Mouse (Mus musculus): ENCODE results near the gene Edrf1. TPM values are rescaled to one million over a fixed set of nuclear protein-coding genes. Genes with fewer than 3 reads are reported as not detected.

The Edrf1 gene
- polyA plus RNA-seq, 1 experiment from 2014 or later = 18.6 TPM

DNA sequence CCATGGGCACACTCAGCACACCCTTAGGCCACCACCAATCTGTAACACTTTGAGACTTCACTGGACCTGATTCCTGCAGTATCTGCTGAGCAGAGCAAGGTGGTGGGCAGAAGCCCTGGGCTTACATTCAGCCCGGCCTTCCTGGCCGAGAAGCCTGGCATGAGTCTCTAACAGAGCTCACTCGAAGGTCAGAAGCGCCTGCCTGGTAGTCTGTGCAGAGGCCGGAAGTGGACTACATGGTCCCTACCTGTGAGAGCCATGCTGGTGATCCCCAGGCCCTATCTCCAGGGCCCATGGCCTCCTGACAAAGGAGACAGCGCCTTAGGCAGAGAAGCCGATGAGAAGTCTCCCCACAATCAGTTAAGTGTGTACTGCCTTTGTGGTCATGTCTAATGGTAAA is 64.0 kb downstream of the Edrf1 start:
- Histone ChIP-seq H3K4me2 (peak overlapping the region; percentile 87), H3K27ac (peak overlapping the region; percentile 99), H3K36me3 (peaks cover 58% of the 10 kb centered on the region), H3K9ac (peak overlapping the region; percentile 80), H3K4me1 (peaks cover 75% of the 10 kb centered on the region), H3K9me3 (replicated peaks) (no peaks in the 10 kb centered on the region), H3K27me3 (replicated peaks) (no peaks in the 10 kb centered on the region), H3K4me3 (peak overlapping the region; percentile 70)
- 37% methylated on average over 7 of the region's 7 CpGs for WGBS (ENCODE audit: insufficient replicate concordance)
- no peak for ATAC-seq

DNA sequence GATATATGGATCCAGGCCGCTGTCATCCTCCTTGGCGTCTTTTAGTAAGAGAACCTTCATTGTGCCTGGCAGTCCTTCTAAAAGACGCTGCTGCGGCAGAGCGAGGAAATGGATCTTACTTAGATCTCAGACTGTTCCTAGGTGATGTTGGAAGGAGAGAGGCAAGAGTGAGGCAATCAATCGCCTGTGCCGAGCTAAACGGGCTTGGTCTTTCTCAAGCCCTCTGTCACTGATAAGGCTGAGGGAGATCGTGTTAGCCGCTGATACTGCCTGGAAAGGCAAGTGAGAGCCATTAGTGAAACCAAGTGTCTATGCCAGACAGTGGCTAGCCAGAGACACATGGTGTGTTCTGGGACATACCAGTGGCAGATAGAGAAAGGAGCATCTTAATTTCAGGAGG is 65.0 kb downstream of the Edrf1 start:
- Histone ChIP-seq H3K9ac (peak overlapping the region; percentile 80), H3K9me3 (replicated peaks) (no peaks in the 10 kb centered on the region), H3K27me3 (replicated peaks) (no peaks in the 10 kb centered on the region), H3K27ac (peak overlapping the region; percentile 99), H3K4me2 (peak overlapping the region; percentile 87), H3K4me3 (peak overlapping the region; percentile 70), H3K36me3 (peaks cover 48% of the 10 kb centered on the region), H3K4me1 (peaks cover 70% of the 10 kb centered on the region)
- ATAC-seq = peak; percentile 84
- WGBS (ENCODE audit: insufficient replicate concordance) = 19% methylated on average over 10 of the region's 10 CpGs

GRCm38 (mm10) chr7:133703906-133704305 is 66.6 kb downstream of the Edrf1 start:
- no peak overlapping the region for H3K9ac ChIP-seq
- H3K4me2 ChIP-seq = 0 out of 2 replicates have a peak overlapping the region, but pooled peaks have one; percentile 17
- peak overlapping the region; percentile 62 for H3K27ac ChIP-seq
- peaks cover 36% of the 10 kb centered on the region for H3K36me3 ChIP-seq
- 89% methylated on average over 7 of the region's 7 CpGs for WGBS (ENCODE audit: insufficient replicate concordance)
- no peaks in the 10 kb centered on the region for H3K9me3 ChIP-seq (replicated peaks)
- peaks cover 62% of the 10 kb centered on the region for H3K4me1 ChIP-seq
- H3K27me3 ChIP-seq (replicated peaks) = no peaks in the 10 kb centered on the region
- no peak for ATAC-seq
- no peak overlapping the region for H3K4me3 ChIP-seq

DNA sequence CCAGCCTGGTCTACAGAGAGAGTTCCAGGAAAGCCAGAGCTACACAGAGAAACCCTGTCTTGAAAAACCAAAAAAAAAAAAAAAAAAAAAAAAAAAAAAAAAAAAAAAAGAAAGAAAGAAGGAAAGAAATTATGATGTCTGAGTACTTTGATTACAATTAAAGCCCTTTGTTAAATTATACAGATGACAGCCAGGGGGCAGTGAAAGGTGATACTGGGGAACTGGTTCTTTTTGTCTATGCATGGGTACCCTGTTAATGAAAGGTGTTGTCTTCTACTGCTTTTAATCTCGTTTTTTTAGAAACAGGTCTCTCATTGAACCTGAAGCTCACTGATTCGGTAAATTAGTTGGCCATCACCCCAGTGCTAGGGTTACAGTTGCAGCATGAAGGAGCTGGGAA is 70.0 kb downstream of the Edrf1 start:
- Histone ChIP-seq H3K27me3 (replicated peaks) (no peaks in the 10 kb centered on the region), H3K27ac (peak overlapping the region; percentile 7; the same call in 1 of the 2 replicates), H3K4me1 (peaks cover 61% of the 10 kb centered on the region), H3K4me2 (peak overlapping the region; percentile 92), H3K9me3 (replicated peaks) (no peaks in the 10 kb centered on the region), H3K9ac (no peak overlapping the region), H3K36me3 (peaks cover 22% of the 10 kb centered on the region), H3K4me3 (peak overlapping the region; percentile 84; the same call in 1 of the 2 replicates)
- WGBS (ENCODE audit: insufficient replicate concordance) = 79% methylated on average over 2 of the region's 2 CpGs
- ATAC-seq = no peak

- Histone ChIP-seq H3K4me3 (no peak overlapping the region), H3K9me3 (replicated peaks) (no peaks in the 10 kb centered on the region), H3K27me3 (replicated peaks) (no peaks in the 10 kb centered on the region), H3K4me1 (peaks cover 18% of the 10 kb centered on the region), H3K27ac (no peak overlapping the region), H3K4me2 (no peak overlapping the region), H3K9ac (no peak overlapping the region), H3K36me3 (peaks cover 93% of the 10 kb centered on the region)
- WGBS (ENCODE audit: insufficient replicate concordance) = 81% methylated on average over 4 of the region's 4 CpGs
- ATAC-seq = no peak
Observed at GRCm38 (mm10) chr7:133715387-133715786, 78.0 kb downstream of the Edrf1 start.

GRCm38 (mm10) chr7:133718580-133718979 is 81.2 kb downstream of the Edrf1 start:
- no peak overlapping the region for H3K4me2 ChIP-seq
- no peaks in the 10 kb centered on the region for H3K27me3 ChIP-seq (replicated peaks)
- WGBS (ENCODE audit: insufficient replicate concordance) = 91% methylated on average over 1 of the region's 1 CpGs
- no peak overlapping the region for H3K27ac ChIP-seq
- ATAC-seq = no peak
- H3K36me3 ChIP-seq = peaks cover 100% of the 10 kb centered on the region
- H3K4me1 ChIP-seq = no peaks in the 10 kb centered on the region
- no peak overlapping the region for H3K9ac ChIP-seq
- H3K4me3 ChIP-seq = no peak overlapping the region
- no peaks in the 10 kb centered on the region for H3K9me3 ChIP-seq (replicated peaks)

DNA sequence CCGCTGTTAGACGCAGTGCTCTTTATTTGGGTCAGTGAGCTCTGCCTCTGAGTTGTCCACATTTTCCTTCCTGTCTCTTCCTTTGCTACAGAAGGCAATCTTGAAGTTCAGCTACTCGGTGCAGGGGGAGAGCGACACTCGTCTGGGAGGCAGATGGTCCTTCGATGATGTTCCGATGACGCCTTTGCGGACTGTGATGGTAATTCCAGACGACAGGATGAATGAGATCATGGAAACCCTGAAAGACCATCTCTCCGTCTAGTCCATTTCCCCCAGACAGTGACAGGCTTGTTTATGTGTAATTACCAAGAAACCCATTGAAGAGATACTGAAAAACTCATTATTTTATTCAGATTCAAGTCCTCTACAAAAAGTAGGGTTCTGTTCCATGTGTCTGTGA is 83.3 kb downstream of the Edrf1 start:
- Histone ChIP-seq H3K27me3 (replicated peaks) (no peaks in the 10 kb centered on the region), H3K4me1 (no peaks in the 10 kb centered on the region), H3K4me2 (no peak overlapping the region), H3K9ac (no peak overlapping the region), H3K36me3 (peaks cover 97% of the 10 kb centered on the region), H3K27ac (no peak overlapping the region), H3K9me3 (replicated peaks) (no peaks in the 10 kb centered on the region), H3K4me3 (no peak overlapping the region)
- 88% methylated on average over 11 of the region's 11 CpGs for WGBS (ENCODE audit: insufficient replicate concordance)
- no peak for ATAC-seq

Other genes starting within 250 kb of the Edrf1 start
- not detected in 2 replicates for gene Tex36, start 35.4 kb upstream of the Edrf1 start, polyA plus RNA-seq (2016; fragmentation: Nextera tagmentation; extraction: Ambion mirVana)
- not detected in 2 replicates for gene Mmp21, start 42.5 kb downstream of the Edrf1 start, polyA plus RNA-seq (2016; fragmentation: Nextera tagmentation; extraction: Ambion mirVana)
- 132 and 135 TPM in 2 replicates for gene Bccip, start 71.8 kb downstream of the Edrf1 start, polyA plus RNA-seq (2016; fragmentation: Nextera tagmentation; extraction: Ambion mirVana)
- gene Uros, start 72.5 kb downstream of the Edrf1 start, polyA plus RNA-seq (2016; fragmentation: Nextera tagmentation; extraction: Ambion mirVana) = 180 and 189 TPM in 2 replicates
- gene Fank1, start 139.3 kb downstream of the Edrf1 start, polyA plus RNA-seq (2016; fragmentation: Nextera tagmentation; extraction: Ambion mirVana) = 0.10 and 0.26 TPM in 2 replicates
- gene Dhx32, start 145.2 kb downstream of the Edrf1 start, polyA plus RNA-seq (2016; fragmentation: Nextera tagmentation; extraction: Ambion mirVana) = 18.0 and 18.4 TPM in 2 replicates